Mouse (Mus musculus): Measurements from ENCODE around the gene Tmem255b.

DNA sequence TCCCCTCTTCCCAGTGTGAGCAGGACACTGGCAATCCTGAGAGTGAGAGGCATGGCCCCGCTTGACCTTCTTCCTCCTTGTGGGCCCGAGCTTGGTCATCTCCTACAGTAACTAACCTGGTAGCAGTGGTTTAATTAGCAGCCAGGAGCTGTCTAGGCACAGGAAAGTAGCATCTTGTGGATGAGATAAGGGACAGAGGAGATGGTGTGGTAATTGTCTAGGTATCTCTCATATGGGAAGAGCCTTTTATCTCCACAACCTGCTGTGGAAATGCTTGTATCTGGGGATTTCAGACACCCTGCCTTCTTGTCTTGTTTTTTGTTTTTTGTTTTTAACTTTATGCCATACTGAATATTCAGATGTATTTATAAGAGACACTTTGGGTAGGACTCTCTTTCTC, 2.5 kb downstream of the Tmem255b start:
- TF ChIP-seq CTCF (conservative IDR thresholded peaks at IDR 0.05; ENCODE audit: low read length): no peak
- TF ChIP-seq POU5F1 (IDR thresholded peaks at IDR 0.05; ENCODE audit: borderline replicate concordance, low read length): no peak

Data from E14TG2a.4 (cell line).